Mouse (Mus musculus) CD4-positive naive resting alpha-beta T cell, adult 76 days (primary cell): ENCODE data around the gene Eral1. TPM values are rescaled to one million over a fixed set of nuclear protein-coding genes. Genes with fewer than 3 reads are reported as not detected.

Experiments used
- total RNA-seq: library from RNA; stranded (reverse); gene quantifications from one replicate; pipeline ENCODE4 v1.2.4, GENCODE M21; 2023

Eral1 gene
- 27.5 TPM for total RNA-seq

GRCm38 (mm10) chr11:78079961-78080921 lies at the start of gene Eral1:
TSS of gene Eral1 (minus strand) at chr11:78080383.

GRCm38 (mm10) chr11:78094504-78095143 lies 14.4 kb upstream of the Eral1 start, which contains the start of gene Fam222b:
TSS of gene Fam222b (plus strand) at chr11:78094660.

GRCm38 (mm10) chr11:78037831-78038752 lies 42.1 kb downstream of the Eral1 start, which contains the start of gene Flot2:
TSS of gene Flot2 (plus strand) at chr11:78037931.

GRCm38 (mm10) chr11:78031947-78032808 lies 48.0 kb downstream of the Eral1 start, which contains the start of gene Dhrs13:
TSS of gene Dhrs13 (plus strand) at chr11:78032280.

Other genes starting within 250 kb of the Eral1 start
- gene Pipox, start 186.3 kb downstream of the Eral1 start, total RNA-seq: not detected
- gene Sez6, start 149.6 kb downstream of the Eral1 start, total RNA-seq: not detected
- gene Phf12, start 97.6 kb downstream of the Eral1 start, total RNA-seq: 117 TPM
- gene Dhrs13, start 48.1 kb downstream of the Eral1 start, total RNA-seq: 3.7 TPM
- 30.3 TPM for gene Flot2, start 42.5 kb downstream of the Eral1 start, total RNA-seq
- 20.5 TPM for gene Fam222b, start 14.3 kb upstream of the Eral1 start, total RNA-seq
- 41.8 TPM for gene Traf4, start 85.2 kb upstream of the Eral1 start, total RNA-seq
- gene Nek8, start 96.3 kb upstream of the Eral1 start, total RNA-seq: 8.4 TPM
- 6.9 TPM for gene Tlcd1, start 96.3 kb upstream of the Eral1 start, total RNA-seq
- 3,334 TPM for gene Rpl23a, start 103.2 kb upstream of the Eral1 start, total RNA-seq
- gene Rab34, start 108.0 kb upstream of the Eral1 start, total RNA-seq: 3.3 TPM
- gene Proca1, start 113.0 kb upstream of the Eral1 start, total RNA-seq: not detected
- 40.3 TPM for gene Sdf2, start 165.4 kb upstream of the Eral1 start, total RNA-seq
- 91.0 TPM for gene Supt6, start 165.6 kb upstream of the Eral1 start, total RNA-seq
- 98.7 TPM for gene 2610507B11Rik, start 181.4 kb upstream of the Eral1 start, total RNA-seq
- 0.35 TPM for gene BC030499, start 210.5 kb upstream of the Eral1 start, total RNA-seq
- 3.8 TPM for gene Spag5, start 221.1 kb upstream of the Eral1 start, total RNA-seq
- 12.0 TPM for gene Aldoc, start 242.6 kb upstream of the Eral1 start, total RNA-seq
- gene Pigs, start 248.0 kb upstream of the Eral1 start, total RNA-seq: 38.7 TPM